Mouse (Mus musculus) mouse embryonic stem cell (cell line): ENCODE results near the gene Podn.

Experiments
- in situ Hi-C, 2 experiments: fragments of 300-500 bp; cut with MboI; formaldehyde crosslinking; loops; 1 replicate in 1 of 2; 3 replicates in 1 of 2; pipeline ENCODE4 v1.14.3; 2019 to 2020; ENCODE audit warnings: low sequenced_read_pairs in 2 of 2, low pct_unique_long_range_greater_than_20kb in 1 of 2, mixed read lengths in 1 of 2; ENCODE audit not compliant: unreplicated experiment in 1 of 2

Gene Podn

DNA sequence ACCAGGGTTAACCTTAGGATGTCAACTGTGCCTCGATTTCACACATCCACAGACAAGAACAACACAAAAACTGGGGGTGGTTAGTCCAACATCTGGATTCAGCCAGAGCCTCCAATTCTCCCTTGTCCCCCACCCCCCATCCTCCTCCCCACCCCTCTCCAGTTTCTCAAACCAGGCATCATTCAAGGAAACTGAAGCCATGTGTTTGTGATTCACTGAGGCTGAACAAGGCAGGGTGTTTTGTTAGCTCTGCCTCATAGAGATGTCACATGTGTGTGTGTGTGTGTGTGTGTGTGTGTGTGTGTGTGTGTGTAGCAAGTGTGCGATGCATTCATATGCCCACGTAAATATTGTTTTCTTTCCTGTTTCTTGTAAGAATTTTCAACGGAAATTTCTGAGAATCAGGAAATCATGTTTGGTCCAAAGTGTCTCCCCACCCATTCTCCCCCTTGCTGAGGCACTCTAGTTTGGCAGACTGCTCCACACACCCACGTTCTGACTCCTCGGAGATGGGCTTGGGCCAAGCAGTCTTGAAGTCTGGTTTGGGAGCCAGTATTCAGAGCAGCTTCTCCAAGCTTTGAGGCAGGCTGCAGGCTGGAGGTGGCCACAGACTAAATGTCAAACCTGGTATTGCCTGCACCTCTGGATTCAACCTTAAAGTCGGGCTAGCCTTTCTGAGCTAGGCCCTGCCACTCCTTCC, 111.8 kb downstream of the Podn start:
- in situ Hi-C loops: no loop called here

DNA sequence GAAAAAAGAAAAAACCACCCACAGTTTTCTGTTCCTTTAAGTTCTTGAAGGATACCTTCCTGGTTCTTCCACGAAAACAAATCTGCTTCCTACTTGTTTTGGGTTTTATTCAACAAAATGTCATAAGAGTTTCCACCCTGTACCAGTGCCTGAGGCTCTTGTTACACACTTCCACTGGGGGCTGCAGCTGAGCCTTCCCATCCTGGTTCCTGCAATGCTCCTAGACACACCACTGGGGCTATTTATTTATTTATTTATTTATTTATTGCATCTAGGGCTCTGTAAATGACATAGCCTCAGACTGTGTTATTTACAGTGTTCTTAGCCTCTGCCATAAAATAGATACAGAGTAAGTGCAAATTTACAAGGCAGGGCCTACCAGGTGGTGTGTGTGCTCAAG, 112.5 kb downstream of the Podn start:
- in situ Hi-C loops: no loop called here

DNA sequence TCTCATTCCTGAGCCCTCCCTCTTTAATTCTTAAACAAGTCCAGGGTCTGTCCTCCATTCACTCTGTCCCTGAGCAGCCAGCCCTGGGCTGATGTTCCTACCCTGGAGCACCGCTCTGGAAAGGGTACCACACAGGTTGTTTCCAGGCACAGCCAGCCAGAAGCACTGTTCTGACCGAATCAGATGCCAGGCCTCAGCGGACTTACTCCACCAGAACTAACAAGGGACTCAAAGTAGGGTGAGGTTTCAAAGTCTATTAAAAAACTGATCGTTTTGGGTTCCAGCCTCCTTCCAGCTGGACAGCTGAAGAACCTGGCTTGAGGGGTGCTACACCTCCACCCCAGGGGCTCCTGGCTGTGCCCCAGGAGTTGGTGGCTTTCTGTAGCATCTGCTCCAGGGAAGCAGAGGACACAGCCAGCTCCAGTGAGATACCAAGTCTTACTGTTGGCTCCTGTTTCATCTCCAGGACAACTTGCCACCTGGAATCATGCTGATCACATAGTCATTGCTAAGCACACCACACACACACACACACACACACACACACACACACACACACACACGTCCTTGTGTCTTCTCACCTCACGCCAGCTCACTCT, 116.1 kb downstream of the Podn start:
- in situ Hi-C loops: no loop called here

DNA sequence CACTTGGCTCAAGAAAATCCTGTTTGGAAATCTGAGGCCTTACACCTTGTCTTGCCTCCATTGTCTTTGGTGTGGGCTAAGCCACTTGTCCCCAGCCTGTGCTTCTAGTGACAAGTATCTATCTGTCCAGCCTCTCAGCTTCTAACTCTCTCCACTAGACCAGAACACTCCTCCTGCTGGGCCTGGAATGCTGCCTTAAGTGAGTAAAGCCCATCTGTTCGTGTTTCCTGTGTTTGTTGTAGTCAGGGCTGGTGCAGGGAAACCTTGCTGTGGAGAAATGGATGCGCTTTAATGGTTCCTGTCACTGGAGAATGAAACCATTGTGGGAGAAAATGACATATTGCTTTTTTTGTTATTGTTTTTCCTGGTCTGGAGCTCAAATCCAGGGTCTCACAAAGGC, 116.7 kb downstream of the Podn start:
- in situ Hi-C loops: no loop called here

DNA sequence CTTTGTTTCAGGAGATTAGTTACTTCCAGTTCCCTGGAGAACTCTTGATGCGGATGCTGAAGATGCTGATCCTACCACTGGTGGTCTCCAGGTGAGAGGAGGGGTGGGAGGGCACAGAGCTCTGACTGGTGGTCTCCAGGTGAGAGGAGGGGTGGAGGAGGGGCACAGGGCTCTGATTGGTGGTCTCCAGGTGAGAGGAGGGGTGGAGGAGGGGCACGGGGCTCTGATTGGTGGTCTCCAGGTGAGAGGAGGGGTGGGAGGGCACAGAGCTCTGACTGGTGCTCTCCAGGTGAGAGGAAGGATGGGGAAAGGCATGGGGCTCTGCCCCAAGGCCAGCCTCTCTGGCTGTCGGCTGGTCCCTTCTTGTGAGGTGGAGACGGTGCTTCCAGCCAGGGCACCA, 118.7 kb downstream of the Podn start:
- in situ Hi-C loops: no loop called here

DNA sequence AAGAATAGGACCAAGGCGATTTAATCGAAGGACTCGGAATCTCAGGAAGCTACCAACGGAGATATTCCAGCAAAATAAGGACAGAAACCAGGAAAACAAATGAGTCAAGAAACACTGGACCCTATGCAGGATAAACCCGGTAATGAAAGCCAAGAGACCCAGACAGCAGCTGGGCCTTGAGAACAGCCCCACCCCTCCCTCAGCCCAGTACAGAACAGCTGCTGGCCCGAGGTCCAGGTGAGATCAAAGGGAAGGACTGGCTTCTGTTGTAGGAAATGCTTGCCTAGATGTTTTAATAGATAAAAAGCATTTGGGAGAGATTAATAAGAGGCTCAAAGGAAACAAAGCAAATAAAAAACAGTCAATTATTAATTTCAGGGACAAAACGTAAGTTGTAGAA, 121.2 kb downstream of the Podn start:
- in situ Hi-C loops: no loop called here

DNA sequence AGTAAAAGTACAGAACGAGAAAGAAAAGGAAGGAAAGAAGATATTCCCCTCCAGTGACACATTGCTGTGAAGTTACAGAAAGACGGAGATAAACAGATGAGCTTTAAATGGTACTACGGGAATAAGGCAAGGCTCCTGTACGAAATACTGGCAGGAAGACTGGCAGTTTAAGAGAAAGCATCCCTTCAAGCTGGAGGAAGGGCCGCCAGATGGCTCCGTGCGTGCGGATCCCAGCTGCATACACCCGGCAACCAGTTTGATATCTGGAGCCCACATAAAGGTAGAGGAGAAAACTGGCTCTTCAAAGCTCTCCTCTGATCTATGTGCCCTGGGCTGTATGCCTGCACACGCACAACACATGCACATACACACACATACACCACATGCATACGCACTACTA, 121.7 kb downstream of the Podn start:
- in situ Hi-C loops: no loop called here

DNA sequence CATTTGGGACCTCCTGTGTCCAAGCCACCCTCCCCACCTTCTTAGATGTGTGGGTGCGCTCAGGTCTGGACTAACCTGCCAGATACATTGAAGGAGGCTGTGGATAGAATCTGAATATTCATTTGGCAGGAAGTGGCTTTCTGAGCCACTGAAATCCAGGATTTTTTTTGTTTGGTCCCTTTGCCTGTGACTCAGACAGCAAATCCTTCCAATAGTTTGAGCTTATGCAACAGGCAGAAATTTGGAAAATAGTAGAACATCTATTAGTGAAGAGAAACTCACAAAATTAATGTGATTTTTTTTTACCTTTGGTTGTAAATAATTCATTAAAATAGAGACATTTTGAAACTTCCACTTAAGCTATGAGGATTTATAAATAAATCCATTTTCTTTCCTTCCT, 125.1 kb downstream of the Podn start:
- in situ Hi-C loops: no loop called here

DNA sequence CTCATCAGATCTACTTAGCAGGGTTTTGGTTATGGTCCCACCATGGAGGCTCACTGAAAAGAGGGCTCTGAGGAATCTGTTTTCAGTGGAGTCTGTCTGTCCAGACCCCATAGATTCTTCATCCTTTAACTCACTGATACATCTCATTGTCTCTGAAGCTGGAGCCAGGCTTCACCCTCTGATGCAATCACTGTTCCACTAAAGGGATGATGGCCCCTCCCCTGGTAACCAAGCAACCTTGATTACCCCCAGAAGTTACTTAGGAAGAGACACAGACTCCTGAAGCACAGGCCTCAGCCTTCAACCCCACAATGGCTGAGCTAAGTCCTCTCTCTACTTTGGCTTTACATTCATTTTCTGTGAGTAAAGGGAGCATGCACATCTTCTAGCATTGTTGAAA, 126.5 kb downstream of the Podn start:
- in situ Hi-C loops: no loop called here

DNA sequence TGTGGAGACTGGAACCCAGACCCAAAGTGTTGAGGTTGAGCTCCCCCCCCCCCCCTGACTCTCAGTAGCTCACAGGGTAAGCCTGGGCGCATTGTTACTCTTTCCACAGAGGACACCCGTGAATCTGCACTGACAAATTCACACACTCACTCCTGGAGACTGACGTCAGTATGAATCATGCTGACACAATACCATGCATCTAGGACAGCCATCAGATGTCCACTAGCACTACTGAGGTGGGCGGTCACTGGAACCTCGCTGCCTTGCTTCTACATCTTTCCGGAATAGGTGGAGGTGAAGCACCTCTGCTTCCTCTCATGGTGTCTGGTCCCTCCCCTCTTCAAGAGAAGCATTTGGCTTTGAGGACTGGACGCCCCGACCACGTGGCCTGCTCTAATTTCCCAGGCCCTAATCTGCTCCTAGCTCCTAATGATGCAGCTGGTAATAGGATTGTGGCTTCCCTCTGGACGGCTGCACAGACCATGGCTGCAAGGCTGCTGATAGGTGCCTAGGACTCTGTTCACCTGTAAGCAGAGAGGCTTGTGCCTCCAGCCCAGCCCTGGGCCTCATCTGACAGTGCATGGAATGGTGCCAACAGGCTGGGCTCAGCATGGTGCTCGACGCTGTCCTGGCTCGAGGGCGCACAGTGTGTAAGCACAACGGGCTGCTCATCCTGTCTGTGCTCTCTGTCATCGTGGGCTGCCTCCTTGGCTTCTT, 128.1 kb downstream of the Podn start, which contains the start of gene Slc1a7:
Gene Slc1a7 (plus strand): TSS at position 367 of the 717 bp plus-strand sequence.
- in situ Hi-C loops: no loop called here

DNA sequence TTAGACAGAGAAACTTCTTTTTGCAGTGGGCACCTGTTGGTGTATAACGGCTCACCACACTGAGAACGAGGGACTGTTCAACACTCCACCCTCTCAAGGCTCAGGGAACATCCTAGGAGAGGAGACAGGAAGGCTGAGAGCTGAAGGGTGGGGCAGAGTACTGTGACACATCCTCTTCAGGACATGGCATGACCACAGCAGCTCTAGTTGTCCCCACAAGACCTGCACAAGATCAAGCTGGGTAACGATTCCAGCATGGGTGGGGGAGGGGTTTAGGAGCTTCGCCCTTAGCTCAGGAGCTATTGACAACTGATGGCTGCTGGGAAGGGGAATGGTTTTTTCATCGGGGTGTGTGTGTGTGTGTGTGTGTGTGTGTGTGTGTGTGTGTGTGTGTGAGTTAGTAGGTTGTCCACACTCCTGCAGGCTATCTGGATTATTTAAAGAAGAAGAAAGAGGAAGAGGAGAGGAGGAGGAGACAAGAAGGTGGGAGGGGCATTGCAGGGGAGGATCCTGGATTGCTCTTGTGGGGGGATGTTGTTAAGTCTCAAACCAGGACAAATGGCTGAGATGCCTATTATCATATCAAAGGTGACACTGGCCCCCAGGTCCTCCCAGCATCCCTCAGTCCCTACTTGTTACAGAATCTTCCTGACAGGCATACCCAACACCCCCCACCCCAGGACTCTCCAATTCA, 129.7 kb downstream of the Podn start:
- in situ Hi-C loops: no loop called here
